In genomic region chr4:118429215-118429895, GRCm38 (mm10) we compare ENCODE assay signal across 8 mouse cellular contexts. TPM values are rescaled to one million over a fixed set of nuclear protein-coding genes. Genes with fewer than 3 reads are reported as not detected.
DNase-seq lines count a peak whose midpoint lies in the region; ATAC-seq and TF ChIP-seq lines count a peak whose summit lies in the region.

No protein-coding gene starts in this region.

- H3K27me3 ChIP-seq in midbrain, embryonic 10.5 days (ENCODE audit: low read depth, poor library complexity, severe bottlenecking) = no peaks in the 10 kb centered on the region
- H3K27me3 ChIP-seq in midbrain, embryonic 11.5 days (ENCODE audit: control insufficient read depth, insufficient read depth, low read length) = no peaks in the 10 kb centered on the region
- no peaks in the 10 kb centered on the region for H3K27me3 ChIP-seq in limb, embryonic 14.5 days (ENCODE audit: control insufficient read depth, insufficient read depth, low read length)
- no peaks in the 10 kb centered on the region for H3K27me3 ChIP-seq in stomach, embryonic 14.5 days (ENCODE audit: control insufficient read depth, insufficient read depth, low read length)

- H3K36me3 ChIP-seq in midbrain, embryonic 10.5 days = peaks cover 49% of the 10 kb centered on the region
- H3K36me3 ChIP-seq in midbrain, embryonic 11.5 days (ENCODE audit: control insufficient read depth, insufficient read depth, low read length) = peaks cover 21% of the 10 kb centered on the region
- H3K36me3 ChIP-seq in limb, embryonic 14.5 days (ENCODE audit: control insufficient read depth, insufficient read depth, low read length) = peaks cover 40% of the 10 kb centered on the region
- peaks cover 33% of the 10 kb centered on the region for H3K36me3 ChIP-seq in stomach, embryonic 14.5 days (ENCODE audit: control insufficient read depth, insufficient read depth, low read length)

- no peak overlapping the region; the same call in 1 of the 2 replicates for H3K4me2 ChIP-seq in midbrain, embryonic 11.5 days
- peak overlapping the region; percentile 90 for H3K4me2 ChIP-seq in limb, embryonic 14.5 days (replicated peaks; ENCODE audit: low read depth, low read length, severe bottlenecking)
- peak overlapping the region; percentile 88 for H3K4me2 ChIP-seq in stomach, embryonic 14.5 days (replicated peaks; ENCODE audit: low read depth, low read length)

- DNase-seq in midbrain, embryonic 10.5 days (ENCODE audit: low spot score) = no peak
- no peak for DNase-seq in midbrain, embryonic 11.5 days (ENCODE audit: low spot score, missing footprints)
- DNase-seq in heart, postnatal 4 days = peak; percentile 20
- no peak for DNase-seq in limb, embryonic 14.5 days (ENCODE audit: low spot score)
- no peak for DNase-seq in right cerebral cortex, postnatal 10 days (ENCODE audit: low spot score in 2 of 2)
- no peak for DNase-seq in embryo, embryonic 10.5 days (ENCODE audit: low spot score)
- no peak for DNase-seq in left cerebral cortex, postnatal 14 days (ENCODE audit: low spot score in 2 of 2)

- TF ChIP-seq POLR2A in limb, embryonic 14.5 days (IDR thresholded peaks at IDR 0.05; ENCODE audit: borderline replicate concordance, extremely low read depth, insufficient read depth, insufficient read length) = no peak

- H3K4me3 ChIP-seq in midbrain, embryonic 10.5 days = peak overlapping the region; percentile 75
- H3K4me3 ChIP-seq in midbrain, embryonic 11.5 days (ENCODE audit: low read depth, low read length) = no peak overlapping the region
- peak overlapping the region; percentile 66 for H3K4me3 ChIP-seq in limb, embryonic 14.5 days (replicated peaks; ENCODE audit: low read length)
- peak overlapping the region; percentile 76 for H3K4me3 ChIP-seq in stomach, embryonic 14.5 days (ENCODE audit: low read depth, low read length)

- H3K9ac ChIP-seq in midbrain, embryonic 11.5 days (ENCODE audit: low read length) = no peak overlapping the region
- no peak overlapping the region for H3K9ac ChIP-seq in limb, embryonic 14.5 days (ENCODE audit: low read depth, low read length, severe bottlenecking)
- H3K9ac ChIP-seq in stomach, embryonic 14.5 days (replicated peaks; ENCODE audit: low read depth, low read length) = no peak overlapping the region

- no peaks in the 10 kb centered on the region for H3K9me3 ChIP-seq in midbrain, embryonic 10.5 days (replicated peaks)
- H3K9me3 ChIP-seq in midbrain, embryonic 11.5 days (ENCODE audit: control insufficient read depth, low read length) = no peaks in the 10 kb centered on the region
- H3K9me3 ChIP-seq in limb, embryonic 14.5 days (ENCODE audit: control insufficient read depth, low read length) = no peaks in the 10 kb centered on the region
- no peaks in the 10 kb centered on the region for H3K9me3 ChIP-seq in stomach, embryonic 14.5 days (ENCODE audit: control insufficient read depth, low read depth, low read length)

- WGBS in midbrain, embryonic 10.5 days = 57% methylated on average over 7 of the region's 7 CpGs
- WGBS in midbrain, embryonic 11.5 days = 64% methylated on average over 7 of the region's 7 CpGs
- 44% methylated on average over 7 of the region's 7 CpGs for WGBS in limb, embryonic 14.5 days
- WGBS in stomach, embryonic 14.5 days = 28% methylated on average over 7 of the region's 7 CpGs

- intact Hi-C loops in left cerebral cortex, postnatal 14 days (cut with DNase I) = no loop called here

- no peak for ATAC-seq in midbrain, embryonic 11.5 days (ENCODE audit: low FRiP score)
- no peak for ATAC-seq in limb, embryonic 14.5 days (ENCODE audit: low FRiP score, low read depth)
- no peak for ATAC-seq in stomach, embryonic 14.5 days (ENCODE audit: insufficient number of reproducible peaks, insufficient read depth, low FRiP score, low read depth)

- peaks cover 53% of the 10 kb centered on the region for H3K4me1 ChIP-seq in midbrain, embryonic 10.5 days
- peaks cover 19% of the 10 kb centered on the region for H3K4me1 ChIP-seq in midbrain, embryonic 11.5 days (ENCODE audit: control insufficient read depth, insufficient read depth, low read length)
- peaks cover 21% of the 10 kb centered on the region for H3K4me1 ChIP-seq in limb, embryonic 14.5 days (ENCODE audit: control insufficient read depth, insufficient read depth, low read length)
- H3K4me1 ChIP-seq in stomach, embryonic 14.5 days (ENCODE audit: control insufficient read depth, insufficient read depth, low read length) = peaks cover 23% of the 10 kb centered on the region; the same call in 1 of the 2 replicates

- H3K27ac ChIP-seq in midbrain, embryonic 10.5 days (replicated peaks) = no peak overlapping the region
- no peak overlapping the region for H3K27ac ChIP-seq in midbrain, embryonic 11.5 days (ENCODE audit: low read depth, low read length)
- H3K27ac ChIP-seq in limb, embryonic 14.5 days (replicated peaks; ENCODE audit: low read depth, low read length) = no peak overlapping the region
- peak overlapping the region; percentile 18; the same call in 1 of the 2 replicates for H3K27ac ChIP-seq in stomach, embryonic 14.5 days (ENCODE audit: low read length)

RNA-seq across cellular contexts. Expression of gene Elovl1, which starts 1.5 kb away (rescaled TPM):
- 45.3 and 47.0 TPM in 2 replicates for polyA plus RNA-seq in midbrain, embryonic 10.5 days (2016; fragmentation: Nextera tagmentation; extraction: Ambion mirVana)
- 35.6 and 36.9 TPM in 2 replicates for polyA plus RNA-seq in midbrain, embryonic 11.5 days (2014; fragmentation: Nextera tagmentation; extraction: Ambion mirVana)
- 10 to 100 TPM; 38.0 to 44.4 TPM for total RNA-seq in heart, postnatal 4 days (2021)
- polyA plus RNA-seq in limb, embryonic 14.5 days (2012; rRNA removed) = 147 and 170 TPM in 2 replicates
- 106 and 135 TPM in 2 replicates for polyA plus RNA-seq in limb, embryonic 14.5 days (2014; fragmentation: Nextera tagmentation; extraction: Ambion mirVana)
- polyA plus RNA-seq in stomach, embryonic 14.5 days (2014; fragmentation: Nextera tagmentation; extraction: Ambion mirVana) = 109 and 110 TPM in 2 replicates
- 10 to 100 TPM; 21.4 to 22.4 TPM for total RNA-seq in left cerebral cortex, postnatal 14 days (2021)

RNA-seq across cellular contexts. Expression of gene Cdc20, which starts 7.8 kb away (rescaled TPM):
- polyA plus RNA-seq in midbrain, embryonic 10.5 days (2016; fragmentation: Nextera tagmentation; extraction: Ambion mirVana) = 403 and 424 TPM in 2 replicates
- polyA plus RNA-seq in midbrain, embryonic 11.5 days (2014; fragmentation: Nextera tagmentation; extraction: Ambion mirVana) = 305 and 337 TPM in 2 replicates
- total RNA-seq in heart, postnatal 4 days (2021) = 10 to 100 TPM; 68.2 to 73.1 TPM
- polyA plus RNA-seq in limb, embryonic 14.5 days (2012; rRNA removed) = 144 and 152 TPM in 2 replicates
- 189 and 198 TPM in 2 replicates for polyA plus RNA-seq in limb, embryonic 14.5 days (2014; fragmentation: Nextera tagmentation; extraction: Ambion mirVana)
- polyA plus RNA-seq in stomach, embryonic 14.5 days (2014; fragmentation: Nextera tagmentation; extraction: Ambion mirVana) = 219 and 230 TPM in 2 replicates
- 1 to 10 TPM; 2.4 to 3.0 TPM for total RNA-seq in left cerebral cortex, postnatal 14 days (2021)

RNA-seq across cellular contexts. Expression of gene Med8, which starts 20.2 kb away (rescaled TPM):
- 160 and 170 TPM in 2 replicates for polyA plus RNA-seq in midbrain, embryonic 10.5 days (2016; fragmentation: Nextera tagmentation; extraction: Ambion mirVana)
- polyA plus RNA-seq in midbrain, embryonic 11.5 days (2014; fragmentation: Nextera tagmentation; extraction: Ambion mirVana) = 166 and 176 TPM in 2 replicates
- total RNA-seq in heart, postnatal 4 days (2021) = 10 to 100 TPM; 60.2 to 60.5 TPM
- polyA plus RNA-seq in limb, embryonic 14.5 days (2012; rRNA removed) = 60.2 and 79.0 TPM in 2 replicates
- 94.4 and 96.3 TPM in 2 replicates for polyA plus RNA-seq in limb, embryonic 14.5 days (2014; fragmentation: Nextera tagmentation; extraction: Ambion mirVana)
- polyA plus RNA-seq in stomach, embryonic 14.5 days (2014; fragmentation: Nextera tagmentation; extraction: Ambion mirVana) = 87.1 and 99.7 TPM in 2 replicates
- total RNA-seq in left cerebral cortex, postnatal 14 days (2021) = 10 to 100 TPM; 63.9 to 70.0 TPM

RNA-seq across cellular contexts. Expression of gene Szt2, which starts 20.3 kb away (rescaled TPM):
- 6.4 and 9.1 TPM in 2 replicates for polyA plus RNA-seq in midbrain, embryonic 10.5 days (2016; fragmentation: Nextera tagmentation; extraction: Ambion mirVana)
- 7.8 and 8.2 TPM in 2 replicates for polyA plus RNA-seq in midbrain, embryonic 11.5 days (2014; fragmentation: Nextera tagmentation; extraction: Ambion mirVana)
- total RNA-seq in heart, postnatal 4 days (2021) = 10 to 100 TPM; 17.1 to 17.7 TPM
- polyA plus RNA-seq in limb, embryonic 14.5 days (2012; rRNA removed) = 37.2 and 47.6 TPM in 2 replicates
- polyA plus RNA-seq in limb, embryonic 14.5 days (2014; fragmentation: Nextera tagmentation; extraction: Ambion mirVana) = 11.7 and 12.4 TPM in 2 replicates
- polyA plus RNA-seq in stomach, embryonic 14.5 days (2014; fragmentation: Nextera tagmentation; extraction: Ambion mirVana) = 10.7 and 14.5 TPM in 2 replicates
- 10 to 100 TPM; 36.3 to 38.6 TPM for total RNA-seq in left cerebral cortex, postnatal 14 days (2021)

RNA-seq across cellular contexts. Expression of gene Mpl, which starts 28.0 kb away (rescaled TPM):
- polyA plus RNA-seq in midbrain, embryonic 10.5 days (2016; fragmentation: Nextera tagmentation; extraction: Ambion mirVana) = 1.0 and 1.8 TPM in 2 replicates
- 1.4 and 1.6 TPM in 2 replicates for polyA plus RNA-seq in midbrain, embryonic 11.5 days (2014; fragmentation: Nextera tagmentation; extraction: Ambion mirVana)
- under 1 TPM in 1 of 2 experiments, not detected in 1; 0.14 TPM for total RNA-seq in heart, postnatal 4 days (2021)
- 0.23 and 0.51 TPM in 2 replicates for polyA plus RNA-seq in limb, embryonic 14.5 days (2012; rRNA removed)
- polyA plus RNA-seq in limb, embryonic 14.5 days (2014; fragmentation: Nextera tagmentation; extraction: Ambion mirVana) = 0.12 and 0.41 TPM in 2 replicates
- 0.36 and 0.52 TPM in 2 replicates for polyA plus RNA-seq in stomach, embryonic 14.5 days (2014; fragmentation: Nextera tagmentation; extraction: Ambion mirVana)
- under 1 TPM; 0.51 to 0.55 TPM for total RNA-seq in left cerebral cortex, postnatal 14 days (2021)
